In genomic region chr4:152325574-152326411, GRCm38 (mm10) we compare ENCODE assay signal across 8 mouse cellular contexts. TPM values are rescaled to one million over a fixed set of nuclear protein-coding genes. Genes with fewer than 3 reads are reported as not detected.
DNase-seq lines count a peak whose midpoint lies in the region; ATAC-seq and TF ChIP-seq lines count a peak whose summit lies in the region.

Gene Rpl22, plus strand, starts transcription at chr4:152325742.

- peak within 1 kb of the TSS; percentile 70 for H3K27ac ChIP-seq in MEL (ENCODE audit: control insufficient read depth, low read depth, low read length)
- no peak within 1 kb of the TSS for H3K27ac ChIP-seq in cerebellum, adult 2 months (ENCODE audit: insufficient read depth, low read length)
- H3K27ac ChIP-seq in forebrain, postnatal 0 days (ENCODE audit: low read depth, low read length) = peak within 1 kb of the TSS; percentile 54; the same call in 1 of the 2 replicates
- H3K27ac ChIP-seq in lung, embryonic 15.5 days = peak within 1 kb of the TSS; percentile 58

- peak; percentile 99 for ATAC-seq in forebrain, postnatal 0 days
- ATAC-seq in lung, embryonic 15.5 days (ENCODE audit: borderline replicate concordance, extremely low read depth, low FRiP score, low TSS enrichment) = peak; percentile 97

- H3K79me2 ChIP-seq in MEL (ENCODE audit: control insufficient read depth, insufficient read depth, low read length, poor library complexity) = peaks cover 45% of the 10 kb centered on the region

- peak; percentile 81 to 88 for TF ChIP-seq POLR2A in MEL (IDR thresholded peaks at IDR 0.05; ENCODE audit: control insufficient read depth in 1 of 2, insufficient read depth in 1 of 2, low read depth in 1 of 2, low read length in 2 of 2, poor library complexity in 1 of 2)
- TF ChIP-seq POLR2A in cerebellum, adult 2 months (IDR thresholded peaks at IDR 0.05; ENCODE audit: borderline replicate concordance, insufficient read depth, low read length) = peak; percentile 89

- peaks cover 17 to 18% of the 10 kb centered on the region in 2 experiments for H3K36me3 ChIP-seq in MEL (ENCODE audit: control insufficient read depth in 1 of 2, insufficient read depth in 2 of 2, low read length in 2 of 2)
- H3K36me3 ChIP-seq in forebrain, postnatal 0 days (ENCODE audit: insufficient read depth) = peaks cover 23% of the 10 kb centered on the region
- peaks cover 27% of the 10 kb centered on the region for H3K36me3 ChIP-seq in lung, embryonic 15.5 days

- peak within 1 kb of the TSS; percentile 81 for H3K4me2 ChIP-seq in forebrain, postnatal 0 days (ENCODE audit: low read depth)
- peak within 1 kb of the TSS; percentile 70 for H3K4me2 ChIP-seq in lung, embryonic 15.5 days

- no peaks in the 10 kb centered on the region for H3K9me3 ChIP-seq in MEL (replicated peaks; ENCODE audit: insufficient read depth, low read length)
- H3K9me3 ChIP-seq in forebrain, postnatal 0 days (ENCODE audit: low read length) = no peaks in the 10 kb centered on the region
- no peaks in the 10 kb centered on the region for H3K9me3 ChIP-seq in lung, embryonic 15.5 days

- peak within 1 kb of the TSS; percentile 84 to 92 for H3K4me3 ChIP-seq in MEL (ENCODE audit: control insufficient read depth in 1 of 2, insufficient read depth in 1 of 2, low read depth in 2 of 2, low read length in 2 of 2)
- H3K4me3 ChIP-seq in cerebellum, adult 2 months (replicated peaks; ENCODE audit: insufficient read depth, low read depth, low read length) = peak within 1 kb of the TSS; percentile 68
- peak within 1 kb of the TSS; percentile 69 for H3K4me3 ChIP-seq in forebrain, postnatal 0 days (ENCODE audit: low read depth, low read length)
- H3K4me3 ChIP-seq in lung, embryonic 15.5 days = peak within 1 kb of the TSS; percentile 90

- under 1% methylated on average over 70 of the region's 70 CpGs for WGBS in cerebellum, adult 2 months
- WGBS in forebrain, postnatal 0 days = under 1% methylated on average over 69 of the region's 70 CpGs
- WGBS in lung, embryonic 15.5 days = under 1% methylated on average over 68 of the region's 70 CpGs

- peak within 1 kb of the TSS; percentile 91 for H3K9ac ChIP-seq in MEL (ENCODE audit: control insufficient read depth, low read depth, low read length, poor library complexity, severe bottlenecking)
- H3K9ac ChIP-seq in forebrain, postnatal 0 days = peak within 1 kb of the TSS; percentile 72
- peak within 1 kb of the TSS; percentile 92 for H3K9ac ChIP-seq in lung, embryonic 15.5 days

- no peak for TF ChIP-seq CTCF in MEL (IDR thresholded peaks at IDR 0.05 in 2 of 3, conservative IDR thresholded peaks at IDR 0.05 in 1 of 3; ENCODE audit: control insufficient read depth in 1 of 3, insufficient read depth in 1 of 3, low read depth in 2 of 3, low read length in 3 of 3, poor library complexity in 1 of 3, severe bottlenecking in 1 of 3)
- TF ChIP-seq CTCF in cerebellum, adult 2 months (IDR thresholded peaks at IDR 0.05; ENCODE audit: borderline replicate concordance, insufficient read depth, low read depth, low read length) = 0 out of 2 replicates have a peak, but pooled peaks have one; percentile 8
- TF ChIP-seq CTCF in forebrain, postnatal 0 days (IDR thresholded peaks at IDR 0.05; ENCODE audit: low read depth) = peak; percentile 57

- H3K4me1 ChIP-seq in MEL (ENCODE audit: control insufficient read depth in 1 of 2, insufficient read depth in 2 of 2, low read length in 2 of 2) = peaks cover 0 to 19% of the 10 kb centered on the region in 2 experiments; a peak in 3 of 4 replicates
- peaks cover 5% of the 10 kb centered on the region; the same call in 1 of the 2 replicates for H3K4me1 ChIP-seq in cerebellum, adult 2 months (ENCODE audit: control insufficient read depth, insufficient read depth, low read length)
- peaks cover 10% of the 10 kb centered on the region for H3K4me1 ChIP-seq in forebrain, postnatal 0 days (ENCODE audit: insufficient read depth)
- peaks cover 11% of the 10 kb centered on the region for H3K4me1 ChIP-seq in lung, embryonic 15.5 days

- DNase-seq in MEL (ENCODE audit: low read depth, low spot score) = peak; percentile 98
- DNase-seq in cerebellum, adult 2 months = peak; percentile 95 to 97
- peak; percentile 97 for DNase-seq in forebrain, postnatal 0 days
- DNase-seq in heart, postnatal 4 days = peak; percentile 93
- peak; percentile 95 to 96 for DNase-seq in layer of hippocampus, adult 8-10 months (ENCODE audit: low spot score in 2 of 2)
- peak; percentile 94 for DNase-seq in ovary, adult 18-20 months (ENCODE audit: low spot score)
- peak; percentile 97 for DNase-seq in thymus, postnatal 0 days (ENCODE audit: low spot score)

- H3K27me3 ChIP-seq in MEL (ENCODE audit: control insufficient read depth in 1 of 2, insufficient read depth in 2 of 2, low read length in 2 of 2) = no peaks in the 10 kb centered on the region
- no peaks in the 10 kb centered on the region for H3K27me3 ChIP-seq in cerebellum, adult 2 months (ENCODE audit: control insufficient read depth, insufficient read depth, low read length)
- no peaks in the 10 kb centered on the region for H3K27me3 ChIP-seq in forebrain, postnatal 0 days (ENCODE audit: insufficient read depth, low read length)
- H3K27me3 ChIP-seq in lung, embryonic 15.5 days = no peaks in the 10 kb centered on the region; the same call in 1 of the 2 replicates

- TF ChIP-seq EP300 in MEL (IDR thresholded peaks at IDR 0.05; ENCODE audit: low read depth in 1 of 2, low read length in 2 of 2) = no peak

- TF ChIP-seq RAD21 in MEL (IDR thresholded peaks at IDR 0.05; ENCODE audit: low read depth, low read length) = no peak

TF ChIP-seq in MEL, 35 proteins besides CTCF, POLR2A, EP300 and RAD21:
- TF ChIP-seq MAZ (IDR thresholded peaks at IDR 0.05; ENCODE audit: low read depth, low read length) = peak; percentile 94; the same call in 1 of the 2 replicates
- TF ChIP-seq KAT2A (conservative IDR thresholded peaks at IDR 0.05; ENCODE audit: low read depth, low read length) = peak; percentile 63; the same call in 1 of the 2 replicates
- no peak for TF ChIP-seq ZC3H11A (IDR thresholded peaks at IDR 0.05; ENCODE audit: low read depth, low read length)
- TF ChIP-seq TCF12 (IDR thresholded peaks at IDR 0.05; ENCODE audit: low read depth, low read length) = peak; percentile 78
- no peak for TF ChIP-seq ELF1 (IDR thresholded peaks at IDR 0.05; ENCODE audit: low read depth, low read length)
- peak; percentile 92 for TF ChIP-seq MXI1 (IDR thresholded peaks at IDR 0.05; ENCODE audit: low read depth, low read length)
- no peak for TF ChIP-seq TAL1 (IDR thresholded peaks at IDR 0.05; ENCODE audit: low read length)
- peak; percentile 100 for TF ChIP-seq SIN3A (IDR thresholded peaks at IDR 0.05; ENCODE audit: low read length)
- TF ChIP-seq MYC (IDR thresholded peaks at IDR 0.05; ENCODE audit: low read depth, low read length) = no peak; the same call in 1 of the 2 replicates
- TF ChIP-seq POLR2AphosphoS5 (IDR thresholded peaks at IDR 0.05; ENCODE audit: borderline replicate concordance, low read depth, low read length) = 0 out of 2 replicates have a peak, but pooled peaks have one; percentile 78
- peak; percentile 94 for TF ChIP-seq HCFC1 (IDR thresholded peaks at IDR 0.05; ENCODE audit: low read depth, low read length)
- peak; percentile 100 for TF ChIP-seq CHD1 (IDR thresholded peaks at IDR 0.05; ENCODE audit: low read depth, low read length)
- no peak; the same call in 1 of the 2 replicates for TF ChIP-seq GABPA (IDR thresholded peaks at IDR 0.05; ENCODE audit: low read depth, low read length)
- peak; percentile 86 for TF ChIP-seq NRF1 (IDR thresholded peaks at IDR 0.05; ENCODE audit: insufficient read depth, low read depth, low read length, poor library complexity, severe bottlenecking)
- no peak for TF ChIP-seq JUND (IDR thresholded peaks at IDR 0.05; ENCODE audit: low read depth, low read length)
- TF ChIP-seq TBP (IDR thresholded peaks at IDR 0.05; ENCODE audit: low read depth, low read length) = peak; percentile 94
- TF ChIP-seq NELFE (IDR thresholded peaks at IDR 0.05; ENCODE audit: low read depth, low read length) = peak; percentile 86
- peak; percentile 86 for TF ChIP-seq MAX (IDR thresholded peaks at IDR 0.05; ENCODE audit: low read length)
- TF ChIP-seq ZNF384 (IDR thresholded peaks at IDR 0.05; ENCODE audit: low read depth, low read length) = no peak
- 0 out of 2 replicates have a peak, but pooled peaks have one; percentile 84 for TF ChIP-seq UBTF (IDR thresholded peaks at IDR 0.05; ENCODE audit: borderline replicate concordance, insufficient read depth, low read depth, low read length)
- TF ChIP-seq E2F4 (IDR thresholded peaks at IDR 0.05; ENCODE audit: borderline replicate concordance, low read depth, low read length) = no peak
- TF ChIP-seq USF2 (IDR thresholded peaks at IDR 0.05; ENCODE audit: borderline replicate concordance in 1 of 2, insufficient read depth in 1 of 2, low read depth in 1 of 2, low read length in 2 of 2) = no peak
- peak; percentile 49; the same call in 1 of the 2 replicates for TF ChIP-seq USF1 (IDR thresholded peaks at IDR 0.05; ENCODE audit: low read depth, low read length)
- no peak for TF ChIP-seq MEF2A (IDR thresholded peaks at IDR 0.05; ENCODE audit: extremely low read depth, insufficient replicate concordance, low read depth, low read length, poor library complexity, severe bottlenecking)
- no peak for TF ChIP-seq BHLHE40 (IDR thresholded peaks at IDR 0.05; ENCODE audit: borderline replicate concordance, low read depth, low read length)
TF ChIP-seq in MEL: peak in this region for 14.

RNA-seq across cellular contexts. Expression of gene Rpl22, which starts in this region (rescaled TPM):
- total RNA-seq in MEL (2012; rRNA removed) = 1,745 and 1,792 TPM in 2 replicates
- polyA plus RNA-seq in MEL (2012; ENCODE audit: insufficient read depth in 1 of 2, insufficient read length in 2 of 2, low read depth in 1 of 2, low replicate concordance in 2 of 2, missing spikeins in 1 of 2) = 1,000 to 10,000 TPM in 1 of 2 experiments, not detected in 1; 1,885 TPM
- 162 and 187 TPM in 2 replicates for polyA plus RNA-seq in cerebellum, adult 2 months (2012; rRNA removed)
- 313 and 387 TPM in 2 replicates for total RNA-seq in forebrain, postnatal 0 days (2014; rRNA removed)
- 176 and 212 TPM in 2 replicates for polyA plus RNA-seq in forebrain, postnatal 0 days (2015; fragmentation: Nextera tagmentation; extraction: Ambion mirVana)
- 100 to 1,000 TPM; 312 to 319 TPM for total RNA-seq in heart, postnatal 4 days (2021)
- total RNA-seq in layer of hippocampus, adult 8-10 months (2022) = 100 to 1,000 TPM; 161 to 249 (median 201) TPM
- 354 and 364 TPM in 2 replicates for polyA plus RNA-seq in lung, embryonic 15.5 days (2015; fragmentation: Nextera tagmentation; extraction: Ambion mirVana)
- polyA plus RNA-seq in thymus, postnatal 0 days (2015; fragmentation: Nextera tagmentation; extraction: Ambion mirVana) = 557 and 592 TPM in 2 replicates

Comparison
In these comparisons a context has a peak if more than half of its experiments do, and no peak if none do; other contexts are left out.
1. CTCF ChIP-seq: peak in cerebellum, adult 2 months (single experiment) and forebrain, postnatal 0 days (single experiment); none in MEL (0 of 3).
2. Peak in every context shown above with its lines, with median percentiles within 50 percentile points of each other: DNase-seq, H3K4me3 ChIP-seq and H3K9ac ChIP-seq.